Mouse (Mus musculus) testis, postnatal 10 days (tissue): Measurements from ENCODE around the gene Cyp2c39.
"Not testable (repeated sequence)": the region's sequence is repeated elsewhere in the genome, so short reads cannot be mapped to it uniquely, and the experiment has no call there.

ENCODE experiments used
- DNase-seq: peaks from one replicate; pipeline ENCODE4 v3.0.0; 2021; ENCODE audit warnings: low spot score

The Cyp2c39 gene

GRCm38 (mm10) chr19:39510534-39510933 lies at the start of gene Cyp2c39:
Gene Cyp2c39, plus strand, starts transcription at chr19:39510862.
- no peak for DNase-seq

DNA sequence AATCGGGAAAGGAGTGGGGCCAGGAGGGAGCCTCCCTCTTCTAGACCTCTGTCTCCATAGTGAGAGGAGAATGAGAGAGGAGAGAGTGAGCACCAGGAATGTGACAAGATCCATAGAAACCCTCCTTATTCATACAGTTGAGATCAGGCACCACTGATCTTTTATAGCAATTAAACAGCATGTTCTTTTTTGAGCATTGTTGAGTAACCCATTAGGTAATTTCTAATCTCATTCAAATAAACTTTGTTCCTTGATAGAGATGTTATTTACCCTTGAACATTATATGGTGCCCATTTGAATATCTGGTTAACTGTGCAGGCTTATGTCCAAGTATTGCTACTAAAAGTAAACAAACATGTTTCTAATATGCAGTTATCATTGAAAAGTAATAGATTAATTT lies 47.7 kb upstream of the Cyp2c39 start, which contains the start of gene Cyp2c38:
Cyp2c38 (minus strand) TSS at position 135 of the 400 bp plus-strand sequence.
- no peak for DNase-seq

DNA sequence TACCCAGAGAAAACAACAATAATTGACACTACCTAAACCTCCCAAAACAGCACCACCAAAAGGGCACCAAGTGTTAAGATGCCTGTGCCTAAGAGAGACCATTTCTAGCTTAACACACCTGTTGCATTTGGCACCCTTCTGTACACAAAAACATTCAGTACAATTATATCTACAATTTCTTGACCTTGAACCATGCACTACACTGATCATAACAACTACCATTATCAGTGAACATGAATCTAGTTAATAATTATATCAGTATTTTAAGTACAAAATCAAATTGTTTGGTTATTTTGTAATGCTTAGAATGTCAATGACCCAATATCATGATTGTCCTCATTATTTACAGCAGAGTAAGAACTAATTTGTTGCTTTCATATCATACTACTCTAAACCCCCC lies 46.7 kb upstream of the Cyp2c39 start:
- no peak for DNase-seq

- DNase-seq, result not testable (repeated sequence)
These were observed 26.7 kb upstream of the Cyp2c39 start for GRCm38 (mm10) chr19:39483961-39484360.

- DNase-seq, result no peak
These were observed 4.3 kb upstream of the Cyp2c39 start for GRCm38 (mm10) chr19:39506341-39506740.

DNA sequence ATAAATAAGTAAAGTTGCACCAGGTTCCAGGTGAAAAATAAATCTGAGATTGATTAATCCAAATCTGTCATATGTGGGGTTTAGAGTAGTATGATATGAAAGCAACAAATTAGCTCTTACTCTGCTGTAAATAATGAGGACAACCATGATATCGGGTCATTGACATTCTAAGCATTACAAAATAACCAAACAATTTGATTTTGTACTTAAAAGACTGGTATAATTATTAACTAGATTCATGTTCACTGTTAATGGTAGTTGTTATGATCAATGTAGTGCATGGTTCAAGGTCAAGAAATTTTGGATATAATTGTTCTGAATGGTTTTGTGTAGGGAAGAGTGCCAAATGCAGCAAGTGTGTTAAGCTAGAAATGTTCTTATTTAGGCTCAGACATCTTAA lies 1.1 kb upstream of the Cyp2c39 start:
- DNase-seq, result no peak
